Mouse (Mus musculus) spleen, postnatal 4 days (tissue): ENCODE measurements around the gene Treh.

Source experiments
- DNase-seq, 2 experiments: peaks; one replicate each; pipeline ENCODE4 v3.0.0; 2022; ENCODE audit warnings: low spot score in 2 of 2

Treh gene

DNA sequence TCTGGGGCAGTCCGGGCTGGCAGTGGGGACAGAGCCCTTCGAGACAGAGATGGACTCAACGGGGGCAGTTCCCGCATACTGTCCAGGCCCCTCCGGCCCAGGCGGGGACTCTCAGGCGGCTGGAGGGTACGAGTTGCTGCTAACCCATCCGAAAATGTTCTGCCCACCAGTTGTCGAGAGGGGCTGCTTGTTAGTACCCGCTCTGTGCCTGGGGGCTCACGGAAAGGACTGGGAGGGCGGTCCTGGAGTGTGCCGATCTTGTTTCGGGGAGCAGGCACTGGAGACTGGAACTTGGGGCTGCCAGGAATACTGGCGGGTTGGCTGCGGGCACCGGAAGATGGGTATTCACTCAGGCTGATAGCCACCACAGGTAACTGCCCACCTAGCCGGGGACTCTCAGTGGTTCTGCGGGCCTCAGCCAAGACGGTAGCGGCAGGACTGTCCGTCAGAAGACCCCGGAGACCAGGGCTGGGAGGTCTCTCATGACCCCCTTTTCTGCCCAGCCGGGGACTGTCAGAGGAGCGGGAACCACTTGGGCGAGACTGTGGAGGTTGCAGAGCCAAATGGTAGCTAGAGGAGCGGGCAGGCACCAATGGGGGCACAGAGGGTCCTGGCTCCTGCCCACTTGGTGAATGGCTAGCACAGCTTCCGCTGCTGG lies 42.8 kb downstream of the Treh start:
- no peak for DNase-seq

GRCm38 (mm10) chr9:44716997-44717821 lies 44.2 kb downstream of the Treh start:
- no peak for DNase-seq

DNA sequence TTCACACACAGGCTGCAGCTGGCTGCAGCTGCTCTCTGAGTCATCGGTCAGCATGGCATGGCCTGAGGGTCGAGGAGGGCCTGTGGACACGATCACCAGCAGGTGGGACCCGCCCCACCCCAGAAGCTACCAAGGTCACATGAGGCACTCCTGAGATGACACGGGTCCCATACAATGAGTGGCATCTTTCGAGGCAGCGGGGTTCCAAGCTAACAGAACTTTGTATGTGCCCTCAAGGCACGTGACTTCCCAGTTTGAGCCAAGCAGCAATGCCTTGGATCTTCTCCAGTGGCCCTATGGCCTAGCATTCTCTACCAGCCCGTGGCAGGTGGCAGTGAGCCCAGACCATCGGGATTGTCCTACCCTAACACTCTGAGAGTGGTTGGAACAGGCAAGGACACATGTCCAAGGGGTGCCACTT lies 44.8 kb downstream of the Treh start:
- DNase-seq: no peak

DNA sequence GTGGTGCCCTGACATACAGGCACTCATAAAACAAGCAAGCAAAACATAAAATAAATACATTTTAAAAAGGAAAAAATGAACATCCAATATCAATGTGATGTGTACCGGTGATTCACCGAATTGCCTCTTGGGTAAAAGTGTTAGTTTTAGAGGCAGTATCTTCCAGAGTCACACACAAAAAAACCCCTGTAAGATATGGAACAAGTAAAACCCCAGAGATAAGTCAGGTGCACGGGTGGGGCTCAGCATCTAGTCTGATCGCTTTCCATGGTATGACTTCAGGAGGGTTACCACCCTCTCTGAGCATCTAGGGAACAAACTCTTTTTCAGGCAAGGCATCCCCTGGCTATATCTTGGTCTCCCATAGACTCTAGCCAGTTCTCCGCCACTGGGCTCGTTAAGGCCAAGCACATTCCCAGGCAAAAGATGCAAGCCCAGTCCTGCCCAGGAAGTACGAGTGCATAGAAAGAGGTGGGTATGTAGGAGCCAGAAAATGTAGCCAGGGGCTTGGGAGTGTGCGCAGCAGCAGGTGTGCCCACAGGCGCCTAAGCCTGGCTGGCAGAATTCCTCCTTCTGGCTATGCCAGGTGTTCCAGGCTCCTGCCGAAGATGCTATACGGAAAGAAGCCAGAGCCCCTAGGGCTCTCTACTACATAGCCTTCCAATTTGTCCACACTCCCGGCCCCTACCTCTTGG lies 46.1 kb downstream of the Treh start:
- DNase-seq: no peak

DNA sequence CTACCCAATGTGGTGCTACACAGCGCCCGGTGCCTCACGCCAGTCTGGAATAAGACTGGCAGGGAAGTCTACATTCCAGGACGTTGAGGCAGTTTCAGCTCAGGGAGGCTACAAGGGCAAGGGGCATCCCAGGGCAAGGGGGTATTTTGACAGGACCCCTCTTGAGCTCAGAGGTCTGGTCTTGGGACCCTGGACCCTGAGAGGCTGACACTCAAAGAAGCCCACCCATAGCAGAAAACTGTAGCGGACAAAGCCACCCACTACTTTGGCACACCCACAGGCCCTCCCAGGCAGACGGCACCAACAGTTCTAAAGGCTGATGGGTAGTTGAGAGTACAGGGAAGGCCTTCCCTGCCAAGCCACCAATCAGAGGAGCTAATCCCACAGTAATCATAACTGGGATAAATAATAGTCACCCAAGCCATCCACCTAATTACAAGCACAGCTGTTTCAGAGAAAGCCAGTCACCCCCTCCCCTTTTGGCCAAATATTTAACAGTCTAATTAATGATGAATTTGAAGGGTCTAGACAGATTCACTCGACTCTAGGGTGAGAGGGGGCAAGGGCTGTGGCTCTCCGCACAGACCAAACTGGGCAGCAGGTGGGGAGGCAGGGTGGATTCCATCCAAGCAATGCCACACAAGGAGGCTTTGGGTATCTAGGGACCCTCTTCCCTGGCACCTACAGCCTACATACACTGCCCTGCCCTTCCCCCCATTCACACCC lies 46.8 kb downstream of the Treh start:
- DNase-seq: no peak

DNA sequence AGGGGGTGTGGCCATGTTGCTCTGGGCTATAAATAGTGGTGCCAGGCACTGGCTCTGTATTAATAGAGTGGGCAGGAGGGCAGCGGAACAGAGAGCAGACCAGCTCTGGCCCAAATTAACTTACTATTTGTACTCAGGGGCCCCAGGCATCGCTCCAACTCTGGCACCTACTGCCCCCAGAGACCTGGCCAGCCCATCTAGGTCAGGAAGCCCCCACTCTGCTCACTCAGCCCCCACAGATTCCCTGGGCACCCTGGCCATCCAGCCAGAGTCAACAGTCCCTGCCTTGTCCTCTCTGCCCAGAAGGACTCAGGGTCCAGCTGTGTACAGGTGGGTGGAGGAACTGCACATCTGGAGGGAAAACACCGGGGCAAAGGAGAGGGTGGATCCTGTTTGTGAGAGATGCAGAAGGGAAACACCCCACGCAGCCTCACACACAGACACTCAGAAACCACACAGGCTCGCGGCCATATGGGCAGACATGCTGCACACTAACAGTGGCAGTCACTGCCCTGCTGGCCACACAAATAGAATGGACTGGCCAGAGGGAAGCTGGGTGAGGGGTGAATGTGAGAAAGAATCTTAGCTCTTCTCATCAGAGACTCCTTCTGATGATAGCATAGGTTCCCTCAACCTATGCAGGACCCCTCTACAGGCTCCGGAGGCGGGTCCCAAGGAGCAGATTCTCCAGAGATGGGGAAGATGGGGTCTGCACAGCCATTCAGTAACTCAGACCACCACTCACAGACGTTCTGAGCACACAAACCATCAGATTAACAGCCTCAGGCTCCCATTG lies 47.5 kb downstream of the Treh start:
- no peak for DNase-seq

DNA sequence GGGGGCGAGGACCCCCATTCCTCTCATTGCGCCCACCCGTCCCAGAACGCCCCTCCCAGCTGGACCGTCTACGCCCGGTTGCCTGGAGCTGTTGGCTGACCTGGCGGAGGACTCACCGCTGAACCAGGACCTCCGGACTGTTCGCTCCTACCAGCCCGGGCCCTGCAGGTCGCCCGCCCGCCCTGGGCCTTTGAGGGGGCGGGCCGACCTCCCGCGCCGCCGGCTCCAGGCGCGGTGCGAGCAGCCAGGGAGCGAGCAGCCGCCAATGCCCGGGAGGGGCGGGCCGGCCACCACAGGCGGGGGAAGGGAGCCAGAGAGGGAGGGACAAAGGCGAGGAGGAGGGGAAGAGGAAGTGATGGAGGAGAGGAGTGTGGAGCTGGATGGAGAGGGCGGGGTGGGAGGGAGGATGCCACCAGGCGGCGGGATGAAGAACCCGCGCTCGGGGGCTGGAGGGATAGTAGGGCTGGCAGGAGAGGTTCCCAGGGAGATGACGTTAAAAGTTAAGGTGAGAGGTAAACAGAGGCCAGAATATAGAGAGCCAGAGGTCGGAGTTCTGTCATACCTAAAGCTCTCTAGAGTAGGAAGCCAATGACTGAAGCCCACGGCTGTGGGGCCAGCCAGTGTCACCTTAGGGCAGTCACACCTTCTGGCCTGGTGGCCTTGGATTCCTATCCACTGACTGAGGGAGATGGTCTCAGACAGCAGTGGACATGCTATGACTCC lies 48.3 kb downstream of the Treh start:
- DNase-seq: peak in 1 of 2 experiments; percentile 42

DNA sequence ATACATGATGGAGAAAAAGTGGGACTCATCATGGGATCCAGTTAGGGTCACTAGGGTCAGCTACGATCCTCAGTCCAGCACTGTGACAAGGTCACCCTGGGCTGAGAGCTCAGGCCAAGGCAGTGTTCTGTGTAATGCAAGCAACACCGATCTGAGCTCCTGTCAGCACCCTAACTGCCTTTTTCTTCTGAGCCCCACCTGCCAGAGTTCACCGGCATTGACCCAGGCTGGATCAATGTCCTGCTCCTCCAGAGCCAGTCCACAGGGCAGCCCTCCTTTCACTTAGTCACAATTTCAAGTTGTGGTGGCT lies 48.8 kb downstream of the Treh start:
- no peak for DNase-seq

DNA sequence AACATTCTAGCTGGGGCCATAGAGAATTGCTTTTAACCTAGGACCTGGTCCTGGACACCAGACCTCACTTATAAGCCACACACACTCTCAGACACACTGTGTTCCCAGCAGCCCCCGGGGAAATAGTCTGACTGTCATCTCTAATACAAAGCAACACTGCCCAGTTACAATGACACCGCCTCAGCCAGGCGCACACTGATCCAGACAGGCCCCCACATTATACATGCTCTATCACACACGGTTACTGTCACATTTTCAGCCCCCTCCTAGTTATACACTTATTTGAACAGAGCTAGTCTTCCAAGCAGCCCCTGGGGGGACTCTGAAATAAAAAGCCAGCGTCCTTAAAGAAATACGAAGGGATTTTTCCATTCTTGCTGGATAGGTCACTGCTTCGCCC lies 49.5 kb downstream of the Treh start:
- DNase-seq: no peak

GRCm38 (mm10) chr9:44723008-44723407 lies 50.0 kb downstream of the Treh start:
- no peak for DNase-seq

DNA sequence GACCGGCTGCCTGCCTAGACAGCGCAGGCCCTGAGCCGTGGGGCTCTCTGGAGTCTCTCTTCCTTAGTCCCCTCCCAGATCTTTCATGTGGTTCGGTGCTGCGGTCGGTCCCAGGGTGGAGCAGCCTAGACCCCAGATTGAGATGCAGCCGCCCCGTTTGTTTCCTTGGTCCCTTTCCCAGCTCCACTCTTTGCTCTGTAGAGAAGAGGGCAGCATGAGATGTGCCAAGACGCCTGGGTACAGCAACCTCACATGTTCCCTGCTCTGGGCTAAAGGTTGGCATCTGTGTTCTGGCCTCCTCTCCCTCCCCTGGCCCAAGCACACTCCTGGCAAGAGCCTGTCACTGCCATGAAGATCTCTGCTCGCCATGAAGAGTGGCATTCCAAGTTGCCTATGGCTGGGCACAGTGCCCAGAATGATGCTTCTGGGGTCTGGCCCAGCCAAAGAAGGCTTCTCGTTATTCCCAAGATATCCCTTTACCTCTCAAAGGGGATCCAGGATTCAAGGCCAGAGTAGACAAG lies 50.5 kb downstream of the Treh start:
- DNase-seq: no peak

GRCm38 (mm10) chr9:44724223-44724622 lies 51.2 kb downstream of the Treh start:
- no peak for DNase-seq

DNA sequence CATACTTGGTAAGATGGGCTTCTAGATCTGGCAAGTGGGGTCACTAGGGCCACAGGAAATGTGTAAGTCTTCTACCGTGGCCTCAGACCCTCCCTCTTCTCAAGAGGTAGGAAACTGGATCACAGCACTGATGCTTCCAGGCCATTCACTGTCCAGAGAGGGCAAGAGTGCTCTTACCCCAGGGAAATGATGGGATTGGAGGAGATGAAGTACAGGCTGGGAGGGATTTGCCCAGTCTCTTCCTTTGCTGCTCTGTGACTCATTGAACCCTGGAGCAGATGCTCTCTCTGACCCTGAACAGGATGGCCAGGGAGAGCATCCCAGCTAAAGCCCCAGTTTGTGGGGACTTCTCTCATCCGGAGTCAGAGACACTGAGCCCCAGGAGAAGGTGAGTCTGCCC lies 51.6 kb downstream of the Treh start:
- DNase-seq: no peak

DNA sequence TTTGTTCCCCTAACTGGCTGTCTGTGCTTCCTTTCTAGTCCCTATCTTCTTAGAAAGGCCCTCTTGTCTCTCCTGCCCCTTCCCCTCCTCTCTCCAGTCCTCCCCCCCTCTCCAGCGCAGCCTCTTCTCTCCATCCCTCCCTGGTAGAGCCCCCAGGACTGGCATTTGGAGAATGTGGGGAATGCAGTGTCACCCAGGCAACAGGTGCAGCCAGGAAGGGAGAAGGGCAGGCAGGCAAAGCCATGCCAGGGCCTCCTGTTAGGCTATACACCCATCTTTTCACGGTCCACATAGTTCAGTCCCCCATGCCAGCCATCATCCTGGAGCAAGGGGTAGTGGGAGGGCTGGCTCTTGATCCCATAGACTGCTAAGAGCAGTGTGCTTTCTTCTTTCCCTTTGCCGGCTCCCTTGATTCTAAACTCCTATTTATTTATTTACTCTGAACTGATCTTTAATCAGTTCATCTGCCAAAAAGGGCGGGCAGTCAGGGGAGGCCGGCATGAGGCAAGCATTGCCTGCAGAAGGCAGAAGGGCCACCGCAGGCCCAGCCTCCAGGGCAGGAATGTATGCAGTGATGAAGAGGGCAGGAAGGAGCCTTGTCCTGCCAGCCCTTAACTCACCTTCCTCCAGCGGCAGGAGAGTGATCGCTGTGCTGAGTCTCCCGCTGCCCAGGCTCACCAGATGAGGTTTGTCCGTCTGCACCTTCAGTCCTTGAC lies 53.6 kb downstream of the Treh start:
- no peak for DNase-seq

GRCm38 (mm10) chr9:44727441-44727840 lies 54.4 kb downstream of the Treh start:
- DNase-seq: no peak

GRCm38 (mm10) chr9:44732130-44732549 lies 59.1 kb downstream of the Treh start:
- DNase-seq: no peak

- no peak for DNase-seq
These were observed 60.0 kb downstream of the Treh start for GRCm38 (mm10) chr9:44732921-44733530.

DNA sequence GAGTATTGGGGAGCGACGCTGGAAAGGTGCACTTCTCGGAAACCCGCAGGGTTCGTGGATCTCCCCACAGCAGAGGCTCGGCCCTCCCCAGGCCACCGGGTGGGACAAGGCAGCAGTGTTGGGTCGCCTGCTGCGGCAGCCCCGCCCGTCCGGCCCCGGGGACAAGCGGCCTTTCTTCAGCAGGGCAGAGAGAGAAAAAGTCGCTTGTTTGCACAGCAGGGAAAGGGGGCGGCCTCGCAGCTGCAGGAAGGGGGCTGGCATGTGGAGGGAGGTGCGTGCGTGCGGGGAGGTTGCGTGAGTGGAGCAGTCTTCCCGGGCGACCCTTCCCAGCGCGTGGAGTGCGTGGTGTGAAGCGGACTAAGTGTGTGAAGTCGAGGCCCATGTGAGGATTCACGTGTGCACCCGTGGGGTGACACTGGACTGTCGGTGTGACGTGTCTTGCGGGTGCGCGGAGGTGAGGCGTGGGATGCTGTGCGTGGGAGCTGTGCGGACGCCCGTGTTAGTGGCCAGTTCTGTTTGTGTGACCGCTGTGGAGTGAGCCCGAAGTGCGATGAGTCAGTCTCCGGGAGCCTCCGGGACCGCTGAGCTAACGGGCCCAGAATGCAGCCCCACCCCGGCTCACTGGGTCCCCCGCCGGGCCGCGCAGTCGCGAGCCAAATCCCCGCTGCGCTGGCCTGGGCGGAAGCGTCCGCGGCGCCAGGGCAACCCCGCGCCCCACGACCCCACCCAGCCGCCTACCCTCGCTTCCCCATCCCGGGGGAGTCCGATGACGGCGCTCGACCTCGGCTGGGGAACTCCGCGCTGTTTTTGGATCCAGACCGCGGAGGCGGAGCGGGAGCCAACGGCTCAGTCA lies 60.9 kb downstream of the Treh start:
- DNase-seq: peak in 1 of 2 experiments; percentile 66
